Comparison of ENCODE assay signal across 8 mouse cellular contexts in genomic region chr7:16845072-16845819, GRCm38 (mm10). TPM values are rescaled to one million over a fixed set of nuclear protein-coding genes. Genes with fewer than 3 reads are reported as not detected.
DNase-seq lines count a peak whose midpoint lies in the region; ATAC-seq and TF ChIP-seq lines count a peak whose summit lies in the region.

No protein-coding gene starts in this region.

- peak overlapping the region; percentile 93 for H3K9ac ChIP-seq in CH12.LX (ENCODE audit: insufficient read depth, low read depth)
- peak overlapping the region; percentile 39; the same call in 1 of the 2 replicates for H3K9ac ChIP-seq in embryonic facial prominence, embryonic 11.5 days (replicated peaks; ENCODE audit: low read length)
- peak overlapping the region; percentile 54; the same call in 1 of the 2 replicates for H3K9ac ChIP-seq in heart, postnatal 0 days (replicated peaks; ENCODE audit: low read depth, low read length)
- H3K9ac ChIP-seq in stomach, postnatal 0 days (ENCODE audit: low read length) = peak overlapping the region; percentile 84

- peak overlapping the region; percentile 88 for H3K4me2 ChIP-seq in CH12.LX (ENCODE audit: insufficient read depth, low read depth, poor library complexity, severe bottlenecking)
- peak overlapping the region; percentile 32 for H3K4me2 ChIP-seq in embryonic facial prominence, embryonic 11.5 days (ENCODE audit: low read depth, low read length)
- H3K4me2 ChIP-seq in heart, postnatal 0 days (ENCODE audit: low read depth, low read length) = peak overlapping the region; percentile 96
- peak overlapping the region; percentile 97 for H3K4me2 ChIP-seq in stomach, postnatal 0 days (replicated peaks; ENCODE audit: low read depth)

- dilution Hi-C loops in CH12.LX (cut with MboI; ENCODE audit: extremely low pct_ligation_motif_present, extremely low pct_unique_long_range_greater_than_20kb, low sequenced_read_pairs) = no loop called here

- TF ChIP-seq POLR2A in CH12.LX (IDR thresholded peaks at IDR 0.05; ENCODE audit: low read depth, low read length) = no peak; the same call in 1 of the 2 replicates

- H3K79me2 ChIP-seq in CH12.LX (replicated peaks; ENCODE audit: control insufficient read depth, extremely low read depth, insufficient read depth, poor library complexity, severe bottlenecking) = peaks cover 24% of the 10 kb centered on the region

- no peaks in the 10 kb centered on the region for H3K9me3 ChIP-seq in CH12.LX (replicated peaks; ENCODE audit: low read length)
- H3K9me3 ChIP-seq in embryonic facial prominence, embryonic 11.5 days (replicated peaks; ENCODE audit: control insufficient read depth, low read length) = no peaks in the 10 kb centered on the region
- H3K9me3 ChIP-seq in heart, postnatal 0 days (replicated peaks; ENCODE audit: control insufficient read depth, low read length) = no peaks in the 10 kb centered on the region
- H3K9me3 ChIP-seq in stomach, postnatal 0 days (ENCODE audit: control insufficient read depth, low read length) = no peaks in the 10 kb centered on the region

- WGBS in embryonic facial prominence, embryonic 11.5 days = 32% methylated on average over 14 of the region's 14 CpGs
- 39% methylated on average over 14 of the region's 14 CpGs for WGBS in heart, postnatal 0 days
- 25% methylated on average over 14 of the region's 14 CpGs for WGBS in stomach, postnatal 0 days

- peaks cover 16 to 38% of the 10 kb centered on the region in 2 experiments for H3K4me1 ChIP-seq in CH12.LX (ENCODE audit: control insufficient read depth in 1 of 2, insufficient read depth in 2 of 2)
- peaks cover 3% of the 10 kb centered on the region; the same call in 1 of the 2 replicates for H3K4me1 ChIP-seq in embryonic facial prominence, embryonic 11.5 days (ENCODE audit: control insufficient read depth, insufficient read depth, low read length)
- peaks cover 10% of the 10 kb centered on the region; the same call in 1 of the 2 replicates for H3K4me1 ChIP-seq in heart, postnatal 0 days (ENCODE audit: control insufficient read depth, insufficient read depth)
- peaks cover 5% of the 10 kb centered on the region; the same call in 1 of the 2 replicates for H3K4me1 ChIP-seq in stomach, postnatal 0 days (replicated peaks; ENCODE audit: control insufficient read depth, insufficient read depth)

- DNase-seq in CH12.LX (ENCODE audit: extremely low read depth) = no peak
- no peak for DNase-seq in embryonic facial prominence, embryonic 11.5 days (ENCODE audit: low spot score)
- peak; percentile 60 for DNase-seq in heart, postnatal 0 days (ENCODE audit: low spot score)
- peak; percentile 65 for DNase-seq in kidney, postnatal 10 days
- peak; percentile 57 for DNase-seq in stomach, postnatal 0 days (ENCODE audit: low spot score)
- no peak for DNase-seq in yolk sac, embryonic 10.5 days (ENCODE audit: low spot score)

- ATAC-seq in embryonic facial prominence, embryonic 11.5 days (replicated peaks; ENCODE audit: insufficient number of reproducible peaks, low FRiP score, low TSS enrichment, low read depth) = no peak
- ATAC-seq in heart, postnatal 0 days (ENCODE audit: insufficient read depth, low read depth) = peak; percentile 13
- ATAC-seq in megakaryocyte, adult 5-6 weeks (ENCODE audit: poor library complexity, severe bottlenecking) = peak; percentile 13; the same call in 1 of the 2 replicates
- peak; percentile 26; the same call in 1 of the 2 replicates for ATAC-seq in stomach, postnatal 0 days (ENCODE audit: low FRiP score, low TSS enrichment)
- no peak for ATAC-seq in megakaryocyte-erythroid progenitor cell, adult 5-6 weeks (replicated peaks; ENCODE audit: low FRiP score, low TSS enrichment, poor library complexity, severe bottlenecking)

- TF ChIP-seq EP300 in CH12.LX (IDR thresholded peaks at IDR 0.05; ENCODE audit: low read length) = no peak; the same call in 1 of the 2 replicates
- 0 out of 2 replicates have a peak, but pooled peaks have one; percentile 26 for TF ChIP-seq EP300 in heart, postnatal 0 days (IDR thresholded peaks at IDR 0.05; ENCODE audit: low read depth)
- TF ChIP-seq EP300 in stomach, postnatal 0 days (optimal IDR thresholded peaks at IDR 0.05) = no peak

- H3K36me3 ChIP-seq in CH12.LX (replicated peaks in 1 of 2; ENCODE audit: control insufficient read depth in 1 of 2, insufficient read depth in 1 of 2, low read length in 1 of 2) = peaks cover 32 to 52% of the 10 kb centered on the region in 2 experiments
- H3K36me3 ChIP-seq in embryonic facial prominence, embryonic 11.5 days (replicated peaks; ENCODE audit: control insufficient read depth, insufficient read depth, low read depth, low read length) = no peaks in the 10 kb centered on the region; the same call in 1 of the 2 replicates
- H3K36me3 ChIP-seq in heart, postnatal 0 days (replicated peaks; ENCODE audit: control insufficient read depth, insufficient read depth, low read length) = peaks cover 42% of the 10 kb centered on the region
- peaks cover 12% of the 10 kb centered on the region; the same call in 1 of the 2 replicates for H3K36me3 ChIP-seq in stomach, postnatal 0 days (ENCODE audit: control insufficient read depth, insufficient read depth, low read length)

- no peak for TF ChIP-seq CTCF in CH12.LX (conservative IDR thresholded peaks at IDR 0.05 in 1 of 2, IDR thresholded peaks at IDR 0.05 in 1 of 2; ENCODE audit: low read depth in 2 of 2, low read length in 2 of 2)
- no peak for TF ChIP-seq CTCF in heart, postnatal 0 days (IDR thresholded peaks at IDR 0.05; ENCODE audit: low read depth)
- TF ChIP-seq CTCF in stomach, postnatal 0 days (IDR thresholded peaks at IDR 0.05; ENCODE audit: low read depth) = no peak

- in situ Hi-C loops in CH12.LX (cut with MboI; ENCODE audit: low pct_ligation_motif_present, low pct_unique_long_range_greater_than_20kb, low sequenced_read_pairs) = no loop called here

- TF ChIP-seq RAD21 in CH12.LX (IDR thresholded peaks at IDR 0.05; ENCODE audit: low read depth, low read length) = no peak

- no peaks in the 10 kb centered on the region for H3K27me3 ChIP-seq in CH12.LX (replicated peaks)
- no peaks in the 10 kb centered on the region for H3K27me3 ChIP-seq in embryonic facial prominence, embryonic 11.5 days (ENCODE audit: control insufficient read depth, insufficient read depth, low read length)
- H3K27me3 ChIP-seq in heart, postnatal 0 days (ENCODE audit: control insufficient read depth, insufficient read depth, low read length) = no peaks in the 10 kb centered on the region
- H3K27me3 ChIP-seq in stomach, postnatal 0 days (ENCODE audit: control insufficient read depth, insufficient read depth, low read length) = no peaks in the 10 kb centered on the region

- H3K27ac ChIP-seq in CH12.LX (ENCODE audit: insufficient read depth, low read depth) = peak overlapping the region; percentile 82
- no peak overlapping the region for H3K27ac ChIP-seq in embryonic facial prominence, embryonic 11.5 days (replicated peaks; ENCODE audit: low read depth, low read length)
- peak overlapping the region; percentile 90 for H3K27ac ChIP-seq in heart, postnatal 0 days (ENCODE audit: low read depth)
- H3K27ac ChIP-seq in stomach, postnatal 0 days (replicated peaks) = peak overlapping the region; percentile 85

- H3K4me3 ChIP-seq in CH12.LX (replicated peaks in 1 of 3; ENCODE audit: low read depth in 2 of 3, low read length in 2 of 3, poor library complexity in 1 of 3) = peak overlapping the region; percentile 71 to 97 (median 82)
- no peak overlapping the region for H3K4me3 ChIP-seq in embryonic facial prominence, embryonic 11.5 days (ENCODE audit: low read depth, low read length)
- H3K4me3 ChIP-seq in heart, postnatal 0 days (ENCODE audit: low read depth, low read length) = peak overlapping the region; percentile 84
- peak overlapping the region; percentile 67 for H3K4me3 ChIP-seq in stomach, postnatal 0 days (ENCODE audit: low read depth, low read length)

RNA-seq across cellular contexts. Expression of gene Prkd2, which starts 2.5 kb away (rescaled TPM):
- total RNA-seq in CH12.LX (2012; rRNA removed) (18.0 and 18.7 TPM in 2 replicates), CH12.LX (2014; rRNA removed) (8.6 and 9.8 TPM in 2 replicates)
- 32.2 and 39.0 TPM in 2 replicates for polyA plus RNA-seq in CH12.LX (2012; ENCODE audit: insufficient read length, low read depth)
- 10.1 and 11.4 TPM in 2 replicates for polyA plus RNA-seq in embryonic facial prominence, embryonic 11.5 days (2014; fragmentation: Nextera tagmentation; extraction: Ambion mirVana)
- 10.6 and 13.4 TPM in 2 replicates for total RNA-seq in heart, postnatal 0 days (2014; rRNA removed; ENCODE audit: low replicate concordance)
- 8.3 and 8.8 TPM in 2 replicates for polyA plus RNA-seq in heart, postnatal 0 days (2015; fragmentation: Nextera tagmentation; extraction: Ambion mirVana)
- 8.8 and 14.0 TPM in 2 replicates for total RNA-seq in megakaryocyte, adult 5-6 weeks (2015)
- total RNA-seq in megakaryocyte, adult 5-6 weeks (2017) = 9.4 and 10.1 TPM in 2 replicates
- polyA plus RNA-seq in stomach, postnatal 0 days (2015; fragmentation: Nextera tagmentation; extraction: Ambion mirVana) = 7.5 and 8.8 TPM in 2 replicates
- 14.2 and 19.8 TPM in 2 replicates for total RNA-seq in megakaryocyte-erythroid progenitor cell, adult 5-6 weeks (2014; fragmentation: Nextera tagmentation)
- total RNA-seq in megakaryocyte-erythroid progenitor cell, adult 5-6 weeks (2017) = 5.2 and 14.9 TPM in 2 replicates

RNA-seq across cellular contexts. Expression of gene Fkrp, which starts 28.7 kb away (rescaled TPM):
- total RNA-seq in CH12.LX (2012; rRNA removed) = 19.6 and 20.3 TPM in 2 replicates
- total RNA-seq in CH12.LX (2014; rRNA removed) = 13.0 and 16.5 TPM in 2 replicates
- polyA plus RNA-seq in CH12.LX (2012; ENCODE audit: insufficient read length, low read depth) = 19.6 and 23.4 TPM in 2 replicates
- 21.0 and 24.9 TPM in 2 replicates for polyA plus RNA-seq in embryonic facial prominence, embryonic 11.5 days (2014; fragmentation: Nextera tagmentation; extraction: Ambion mirVana)
- 40.4 and 54.2 TPM in 2 replicates for total RNA-seq in heart, postnatal 0 days (2014; rRNA removed; ENCODE audit: low replicate concordance)
- 28.0 and 28.9 TPM in 2 replicates for polyA plus RNA-seq in heart, postnatal 0 days (2015; fragmentation: Nextera tagmentation; extraction: Ambion mirVana)
- 8.1 and 12.4 TPM in 2 replicates for total RNA-seq in megakaryocyte, adult 5-6 weeks (2015)
- total RNA-seq in megakaryocyte, adult 5-6 weeks (2017) = 8.1 and 10.6 TPM in 2 replicates
- polyA plus RNA-seq in stomach, postnatal 0 days (2015; fragmentation: Nextera tagmentation; extraction: Ambion mirVana) = 14.2 and 14.5 TPM in 2 replicates
- total RNA-seq in megakaryocyte-erythroid progenitor cell, adult 5-6 weeks (2014; fragmentation: Nextera tagmentation) = 14.4 and 21.5 TPM in 2 replicates
- total RNA-seq in megakaryocyte-erythroid progenitor cell, adult 5-6 weeks (2017) = 8.9 and 15.8 TPM in 2 replicates

RNA-seq across cellular contexts. Expression of gene Strn4, which starts 29.6 kb away (rescaled TPM):
- 57.4 and 63.5 TPM in 2 replicates for total RNA-seq in CH12.LX (2012; rRNA removed)
- 41.7 and 46.0 TPM in 2 replicates for total RNA-seq in CH12.LX (2014; rRNA removed)
- 69.7 and 74.5 TPM in 2 replicates for polyA plus RNA-seq in CH12.LX (2012; ENCODE audit: insufficient read length, low read depth)
- polyA plus RNA-seq in embryonic facial prominence, embryonic 11.5 days (2014; fragmentation: Nextera tagmentation; extraction: Ambion mirVana) = 102 and 121 TPM in 2 replicates
- 128 and 148 TPM in 2 replicates for total RNA-seq in heart, postnatal 0 days (2014; rRNA removed; ENCODE audit: low replicate concordance)
- polyA plus RNA-seq in heart, postnatal 0 days (2015; fragmentation: Nextera tagmentation; extraction: Ambion mirVana) = 55.5 and 61.1 TPM in 2 replicates
- total RNA-seq in megakaryocyte, adult 5-6 weeks (2015) = 25.7 and 27.6 TPM in 2 replicates
- total RNA-seq in megakaryocyte, adult 5-6 weeks (2017) = 45.9 and 50.0 TPM in 2 replicates
- 45.1 and 45.2 TPM in 2 replicates for polyA plus RNA-seq in stomach, postnatal 0 days (2015; fragmentation: Nextera tagmentation; extraction: Ambion mirVana)
- 62.0 and 66.6 TPM in 2 replicates for total RNA-seq in megakaryocyte-erythroid progenitor cell, adult 5-6 weeks (2014; fragmentation: Nextera tagmentation)
- 63.9 and 71.1 TPM in 2 replicates for total RNA-seq in megakaryocyte-erythroid progenitor cell, adult 5-6 weeks (2017)

RNA-seq across cellular contexts. Expression of gene Dact3, which starts 29.9 kb away (rescaled TPM):
- 2.9 and 3.5 TPM in 2 replicates for total RNA-seq in CH12.LX (2012; rRNA removed)
- total RNA-seq in CH12.LX (2014; rRNA removed) = 4.0 and 5.1 TPM in 2 replicates
- 9.2 and 12.0 TPM in 2 replicates for polyA plus RNA-seq in CH12.LX (2012; ENCODE audit: insufficient read length, low read depth)
- polyA plus RNA-seq in embryonic facial prominence, embryonic 11.5 days (2014; fragmentation: Nextera tagmentation; extraction: Ambion mirVana) = 11.5 and 12.2 TPM in 2 replicates
- total RNA-seq in heart, postnatal 0 days (2014; rRNA removed; ENCODE audit: low replicate concordance) = 63.9 and 69.6 TPM in 2 replicates
- polyA plus RNA-seq in heart, postnatal 0 days (2015; fragmentation: Nextera tagmentation; extraction: Ambion mirVana) = 3.8 TPM in 2 replicates
- 0.09 and 0.23 TPM in 2 replicates for total RNA-seq in megakaryocyte, adult 5-6 weeks (2015)
- 0.15 and 0.16 TPM in 2 replicates for total RNA-seq in megakaryocyte, adult 5-6 weeks (2017)
- polyA plus RNA-seq in stomach, postnatal 0 days (2015; fragmentation: Nextera tagmentation; extraction: Ambion mirVana) = 3.5 and 5.1 TPM in 2 replicates
- total RNA-seq in megakaryocyte-erythroid progenitor cell, adult 5-6 weeks (2014; fragmentation: Nextera tagmentation) = 0.27 TPM in 1 of 2 replicates, not detected in the other
- total RNA-seq in megakaryocyte-erythroid progenitor cell, adult 5-6 weeks (2017) = 0.75 TPM in 1 of 2 replicates, not detected in the other

RNA-seq across cellular contexts. Expression of gene Gng8, which starts 46.3 kb away (rescaled TPM):
- 0.25 TPM in 1 of 2 replicates, not detected in the other for total RNA-seq in CH12.LX (2012; rRNA removed)
- total RNA-seq in CH12.LX (2014; rRNA removed) = not detected in 2 replicates
- polyA plus RNA-seq in CH12.LX (2012; ENCODE audit: insufficient read length, low read depth) = 2.4 and 2.5 TPM in 2 replicates
- 16.0 and 19.8 TPM in 2 replicates for polyA plus RNA-seq in embryonic facial prominence, embryonic 11.5 days (2014; fragmentation: Nextera tagmentation; extraction: Ambion mirVana)
- 0.27 and 4.0 TPM in 2 replicates for total RNA-seq in heart, postnatal 0 days (2014; rRNA removed; ENCODE audit: low replicate concordance)
- polyA plus RNA-seq in heart, postnatal 0 days (2015; fragmentation: Nextera tagmentation; extraction: Ambion mirVana) = 1.7 and 2.5 TPM in 2 replicates
- total RNA-seq in megakaryocyte, adult 5-6 weeks (2015) = not detected in 2 replicates
- 0.48 TPM in 1 of 2 replicates, not detected in the other for total RNA-seq in megakaryocyte, adult 5-6 weeks (2017)
- 7.3 and 7.4 TPM in 2 replicates for polyA plus RNA-seq in stomach, postnatal 0 days (2015; fragmentation: Nextera tagmentation; extraction: Ambion mirVana)
- total RNA-seq in megakaryocyte-erythroid progenitor cell, adult 5-6 weeks (2014; fragmentation: Nextera tagmentation) = not detected in 2 replicates
- 2.6 TPM in 1 of 2 replicates, not detected in the other for total RNA-seq in megakaryocyte-erythroid progenitor cell, adult 5-6 weeks (2017)

Comparison
In these comparisons a context has a peak if more than half of its experiments do, and no peak if none do; other contexts are left out.
1. DNase-seq: peak in heart, postnatal 0 days (single experiment), kidney, postnatal 10 days (single experiment) and stomach, postnatal 0 days (single experiment); none in CH12.LX (single experiment), embryonic facial prominence, embryonic 11.5 days (single experiment) and yolk sac, embryonic 10.5 days (single experiment).
2. H3K4me2 ChIP-seq: peak in every context shown above with its lines; median percentile 97 in stomach, postnatal 0 days; 96 in heart, postnatal 0 days; 88 in CH12.LX; 32 in embryonic facial prominence, embryonic 11.5 days.
3. H3K9ac ChIP-seq: peak in every context shown above with its lines; median percentile 93 in CH12.LX; 84 in stomach, postnatal 0 days; 54 in heart, postnatal 0 days; 39 in embryonic facial prominence, embryonic 11.5 days.
4. ATAC-seq: peak in heart, postnatal 0 days (single experiment), megakaryocyte, adult 5-6 weeks (single experiment) and stomach, postnatal 0 days (single experiment); none in embryonic facial prominence, embryonic 11.5 days (single experiment) and megakaryocyte-erythroid progenitor cell, adult 5-6 weeks (single experiment).